Mouse (Mus musculus) forebrain, embryonic 15.5 days (tissue): ENCODE measurements around the gene Map3k12. TPM values are rescaled to one million over a fixed set of nuclear protein-coding genes. Genes with fewer than 3 reads are reported as not detected.

Experiments used
- ATAC-seq: fragments of 200-750 bp; cut with Nextera tagmentation; replicated peaks from 2 replicates; pipeline ENCODE4 v1.8.0; 2017; ENCODE audit warnings: mild to moderate bottlenecking, moderate TSS enrichment, moderate library complexity
- H3K27ac ChIP-seq: fragments of 300-500 bp; sonication (generic); replicated peaks from 2 replicates; pipeline ENCODE4 v1.5.1; 2015; ENCODE audit warnings: mild to moderate bottlenecking, inconsistent platforms
- H3K27me3 ChIP-seq: fragments of 300-500 bp; sonication (generic); 2 replicates; pipeline ENCODE4 v1.6.1; 2015; ENCODE audit warnings: inconsistent platforms
- H3K36me3 ChIP-seq: fragments of 300-500 bp; sonication (generic); 2 replicates; pipeline ENCODE4 v1.6.1; 2015; ENCODE audit warnings: mild to moderate bottlenecking, inconsistent platforms
- H3K4me1 ChIP-seq: fragments of 300-500 bp; sonication (generic); 2 replicates; pipeline ENCODE4 v1.6.1; 2015; ENCODE audit warnings: inconsistent platforms
- H3K4me2 ChIP-seq: fragments of 300-500 bp; sonication (generic); replicated peaks from 2 replicates; pipeline ENCODE4 v1.6.1; 2015; ENCODE audit warnings: mild to moderate bottlenecking, inconsistent platforms
- H3K4me3 ChIP-seq: fragments of 300-500 bp; sonication (generic); 2 replicates; pipeline ENCODE4 v1.5.1; 2015; ENCODE audit warnings: mild to moderate bottlenecking, inconsistent platforms
- H3K9ac ChIP-seq: fragments of 300-500 bp; sonication (generic); replicated peaks from 2 replicates; pipeline ENCODE4 v1.6.1; 2015; ENCODE audit warnings: mild to moderate bottlenecking, inconsistent platforms
- H3K9me3 ChIP-seq: fragments of 300-500 bp; sonication (generic); 2 replicates; pipeline ENCODE4 v1.6.1; 2016; ENCODE audit warnings: inconsistent platforms
- WGBS: fragments of 180-500 bp; shearing (Covaris S2); methylation state at CpG from one replicate; pipeline ENCODE4 v1.1.7; 2015; ENCODE audit warnings: mixed read lengths; 5-methylcytosine and 5-hydroxymethylcytosine counted together
- polyA plus RNA-seq: library from polyadenylated mRNA; unstranded; fragments of >200 nt; fragmentation: Nextera tagmentation; extraction: Ambion mirVana; gene quantifications from 2 replicates; pipeline ENCODE4 v1.2.1, GENCODE M21; 2015

Gene Map3k12
- polyA plus RNA-seq, 1 experiment from 2014 or later = 55.9 TPM

DNA sequence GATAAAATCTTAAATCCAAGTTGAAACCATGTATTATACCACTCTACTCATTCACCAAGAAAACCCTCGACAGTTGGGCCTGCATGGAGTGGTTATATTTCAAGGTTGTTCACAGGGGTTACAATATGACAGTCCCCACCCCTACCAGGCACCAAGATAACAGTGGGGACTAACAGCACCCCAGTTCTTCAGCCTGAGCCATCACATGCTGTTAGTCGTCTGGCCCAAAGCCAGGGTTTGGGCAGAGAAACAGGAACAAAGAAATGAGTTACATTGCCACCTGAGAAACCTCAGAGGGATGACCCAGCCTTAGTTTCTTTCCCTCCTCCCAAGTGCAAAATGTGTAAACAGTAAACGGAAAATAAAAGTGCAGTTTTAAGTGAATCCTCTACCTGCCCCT, 17.5 kb downstream of the Map3k12 start:
- 63% methylated on average over 3 of the region's 3 CpGs for WGBS
- no peak for ATAC-seq
- no peaks in the 10 kb centered on the region for H3K4me1 ChIP-seq
- peaks cover 91% of the 10 kb centered on the region for H3K36me3 ChIP-seq
- H3K27ac ChIP-seq = peak overlapping the region; percentile 31; the same call in 1 of the 2 replicates
- no peaks in the 10 kb centered on the region for H3K27me3 ChIP-seq
- no peak overlapping the region for H3K4me3 ChIP-seq
- no peaks in the 10 kb centered on the region for H3K9me3 ChIP-seq
- H3K4me2 ChIP-seq = no peak overlapping the region
- H3K9ac ChIP-seq = no peak overlapping the region

DNA sequence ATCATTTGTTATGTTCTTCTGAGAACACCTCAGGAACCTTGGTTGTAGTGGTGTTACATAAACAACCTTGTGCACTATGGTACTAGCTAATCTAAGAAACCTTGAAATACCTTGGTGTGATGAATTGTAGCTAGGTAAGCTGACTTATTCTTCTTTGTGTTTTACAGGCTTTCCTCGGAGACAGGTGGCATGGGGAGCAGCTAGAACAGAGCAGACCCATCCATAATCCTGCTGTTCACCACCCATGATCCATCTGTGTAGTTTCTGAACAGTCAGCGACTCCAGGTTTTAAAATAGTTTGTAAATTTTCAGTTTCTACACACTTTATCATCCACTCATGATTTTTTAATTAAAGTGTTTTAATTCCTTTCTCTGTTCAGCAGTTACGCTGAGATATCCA, 18.5 kb downstream of the Map3k12 start:
- Histone ChIP-seq H3K4me3 (no peak overlapping the region), H3K9ac (no peak overlapping the region), H3K27me3 (no peaks in the 10 kb centered on the region), H3K9me3 (no peaks in the 10 kb centered on the region), H3K4me2 (no peak overlapping the region), H3K36me3 (peaks cover 91% of the 10 kb centered on the region), H3K4me1 (no peaks in the 10 kb centered on the region), H3K27ac (no peak overlapping the region)
- 88% methylated on average over 3 of the region's 3 CpGs for WGBS
- ATAC-seq = no peak

DNA sequence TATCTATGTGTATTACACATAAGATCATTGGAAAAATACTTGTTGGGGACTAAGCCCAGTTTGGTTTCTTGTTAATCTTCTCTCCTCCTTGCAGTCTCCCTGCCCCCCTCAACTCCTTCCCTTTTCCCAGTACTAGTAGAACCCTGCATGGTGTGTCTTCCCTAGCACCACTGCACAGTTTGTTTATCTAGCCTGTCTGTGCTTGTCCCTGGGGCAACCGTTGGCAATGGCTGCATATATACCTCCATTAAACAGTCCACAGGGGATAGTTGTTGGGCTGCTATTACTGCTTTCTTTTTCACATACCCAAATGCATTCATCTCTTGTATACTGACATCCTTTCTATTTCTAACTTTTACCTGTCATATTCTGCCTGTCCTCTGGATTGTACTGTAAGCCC, 29.2 kb downstream of the Map3k12 start:
- WGBS = 90% methylated on average over 1 of the region's 1 CpGs
- no peak for ATAC-seq
- no peaks in the 10 kb centered on the region for H3K9me3 ChIP-seq
- H3K9ac ChIP-seq = no peak overlapping the region
- no peaks in the 10 kb centered on the region for H3K27me3 ChIP-seq
- no peak overlapping the region for H3K4me3 ChIP-seq
- no peaks in the 10 kb centered on the region for H3K4me1 ChIP-seq
- no peak overlapping the region for H3K27ac ChIP-seq
- no peak overlapping the region for H3K4me2 ChIP-seq
- H3K36me3 ChIP-seq = peaks cover 88% of the 10 kb centered on the region

DNA sequence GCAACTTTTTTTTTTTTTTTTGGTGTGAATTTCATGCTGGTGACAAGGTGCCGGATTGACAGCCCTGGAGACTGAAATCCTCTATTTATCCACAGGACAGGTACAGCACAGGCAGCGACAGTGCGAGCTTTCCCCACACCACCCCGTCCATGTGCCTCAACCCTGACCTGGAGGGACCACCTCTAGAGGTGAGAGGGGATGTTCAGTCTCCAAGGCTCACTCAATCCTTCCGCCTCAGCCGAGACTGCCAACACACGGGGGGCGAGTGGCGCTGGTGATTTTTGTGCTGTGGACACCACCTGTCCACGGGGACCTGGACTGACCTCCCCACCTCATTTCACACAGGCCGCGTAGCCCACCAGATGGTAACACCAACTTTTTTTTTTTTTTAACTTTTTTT, 31.0 kb downstream of the Map3k12 start:
- WGBS = 89% methylated on average over 12 of the region's 12 CpGs
- no peak overlapping the region for H3K4me3 ChIP-seq
- ATAC-seq = no peak
- H3K27me3 ChIP-seq = no peaks in the 10 kb centered on the region
- H3K9ac ChIP-seq = no peak overlapping the region
- H3K4me1 ChIP-seq = no peaks in the 10 kb centered on the region
- H3K9me3 ChIP-seq = no peaks in the 10 kb centered on the region
- H3K4me2 ChIP-seq = no peak overlapping the region
- H3K36me3 ChIP-seq = peaks cover 90% of the 10 kb centered on the region
- H3K27ac ChIP-seq = no peak overlapping the region

DNA sequence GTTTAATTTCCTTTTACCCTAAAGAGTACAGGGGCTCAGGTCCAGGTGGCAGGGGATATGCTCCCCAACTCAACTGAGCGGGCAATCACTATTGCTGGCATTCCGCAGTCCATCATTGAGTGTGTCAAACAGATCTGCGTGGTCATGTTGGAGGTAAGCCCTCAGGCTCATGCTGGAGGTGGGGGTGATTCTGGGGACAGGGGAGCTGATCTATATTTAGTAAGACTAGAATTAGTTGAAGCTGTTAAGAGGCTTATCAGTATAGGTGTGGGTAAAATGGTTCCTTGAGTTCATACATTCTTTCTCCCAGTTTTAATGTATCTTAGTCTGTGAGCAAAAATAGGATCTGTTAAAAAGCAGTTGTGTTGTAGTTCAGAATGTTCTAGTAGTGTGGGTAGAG, 33.7 kb downstream of the Map3k12 start:
- ATAC-seq = no peak
- Histone ChIP-seq H3K4me1 (no peaks in the 10 kb centered on the region), H3K36me3 (peaks cover 87% of the 10 kb centered on the region), H3K27me3 (no peaks in the 10 kb centered on the region), H3K4me2 (no peak overlapping the region), H3K9ac (no peak overlapping the region), H3K9me3 (no peaks in the 10 kb centered on the region), H3K27ac (no peak overlapping the region), H3K4me3 (no peak overlapping the region)
- 94% methylated on average over 3 of the region's 3 CpGs for WGBS

DNA sequence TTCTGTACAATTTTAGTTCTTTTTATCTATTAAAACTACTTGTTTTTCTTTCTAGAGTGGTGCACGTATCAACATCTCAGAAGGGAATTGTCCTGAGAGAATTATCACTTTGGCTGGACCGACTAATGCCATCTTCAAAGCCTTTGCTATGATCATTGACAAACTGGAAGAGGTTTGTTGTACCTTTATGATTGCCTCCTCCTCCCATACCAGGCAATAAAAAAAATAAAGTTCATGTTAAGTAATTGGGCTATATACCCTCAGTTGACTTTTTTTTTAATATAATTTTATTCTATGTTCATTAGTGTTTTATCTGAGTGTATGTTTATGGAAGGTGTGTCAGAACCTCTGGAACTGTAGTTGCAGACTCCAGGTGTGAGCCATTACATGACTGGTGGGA, 42.3 kb downstream of the Map3k12 start:
- Histone ChIP-seq H3K9ac (no peak overlapping the region), H3K27ac (no peak overlapping the region), H3K4me3 (no peak overlapping the region), H3K36me3 (peaks cover 56% of the 10 kb centered on the region), H3K9me3 (no peaks in the 10 kb centered on the region), H3K27me3 (no peaks in the 10 kb centered on the region), H3K4me2 (no peak overlapping the region), H3K4me1 (peaks cover 22% of the 10 kb centered on the region)
- WGBS = 91% methylated on average over 2 of the region's 2 CpGs
- no peak for ATAC-seq

DNA sequence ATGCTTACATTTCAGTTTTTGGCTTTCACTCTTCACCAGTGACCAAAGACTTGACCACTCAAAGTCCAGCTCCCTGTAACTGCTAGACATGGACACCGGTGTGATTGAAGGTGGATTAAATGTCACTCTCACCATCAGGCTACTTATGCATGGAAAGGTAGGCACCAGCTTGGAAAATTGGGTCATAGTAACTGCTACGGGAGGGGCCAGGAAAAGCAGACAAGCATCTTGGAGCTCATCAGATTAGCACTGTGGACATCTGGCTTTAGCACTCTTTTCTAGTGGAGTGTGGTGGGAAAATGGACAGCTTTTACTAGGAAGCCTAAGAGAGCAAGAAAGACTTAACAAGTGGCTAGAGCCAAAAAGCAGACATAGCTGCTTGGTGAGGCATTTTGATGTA, 43.6 kb downstream of the Map3k12 start:
- Histone ChIP-seq H3K9ac (no peak overlapping the region), H3K36me3 (peaks cover 45% of the 10 kb centered on the region), H3K4me2 (no peak overlapping the region), H3K27ac (no peak overlapping the region), H3K9me3 (no peaks in the 10 kb centered on the region), H3K4me1 (peaks cover 22% of the 10 kb centered on the region), H3K4me3 (no peak overlapping the region), H3K27me3 (no peaks in the 10 kb centered on the region)
- ATAC-seq = no peak
- WGBS = 66% methylated on average over 2 of the region's 2 CpGs

DNA sequence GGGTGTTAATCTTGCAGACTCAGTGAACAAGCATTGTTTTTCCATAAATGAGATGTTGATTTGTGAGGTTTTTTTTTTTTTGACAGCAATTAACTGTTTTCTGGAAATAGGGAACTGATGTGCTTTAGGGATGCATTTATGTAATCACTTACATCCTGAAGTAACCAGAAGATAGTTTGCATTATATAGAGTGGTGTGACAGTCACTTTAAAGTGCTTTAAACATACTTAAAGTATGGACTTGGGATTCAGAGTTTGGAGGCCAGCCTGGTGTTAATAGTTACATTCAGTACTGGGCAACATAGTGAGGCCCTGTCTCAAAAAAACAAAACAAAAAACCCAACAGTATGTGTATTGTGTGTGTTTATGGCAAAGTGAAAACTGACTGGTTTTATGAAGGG, 45.1 kb downstream of the Map3k12 start:
- H3K4me3 ChIP-seq = peak overlapping the region; percentile 75
- peak overlapping the region; percentile 68 for H3K4me2 ChIP-seq
- peaks cover 22% of the 10 kb centered on the region for H3K4me1 ChIP-seq
- peak overlapping the region; percentile 71; the same call in 1 of the 2 replicates for H3K9ac ChIP-seq
- no peaks in the 10 kb centered on the region for H3K9me3 ChIP-seq
- peaks cover 31% of the 10 kb centered on the region for H3K36me3 ChIP-seq
- no peak overlapping the region for H3K27ac ChIP-seq
- H3K27me3 ChIP-seq = no peaks in the 10 kb centered on the region
- ATAC-seq = no peak

DNA sequence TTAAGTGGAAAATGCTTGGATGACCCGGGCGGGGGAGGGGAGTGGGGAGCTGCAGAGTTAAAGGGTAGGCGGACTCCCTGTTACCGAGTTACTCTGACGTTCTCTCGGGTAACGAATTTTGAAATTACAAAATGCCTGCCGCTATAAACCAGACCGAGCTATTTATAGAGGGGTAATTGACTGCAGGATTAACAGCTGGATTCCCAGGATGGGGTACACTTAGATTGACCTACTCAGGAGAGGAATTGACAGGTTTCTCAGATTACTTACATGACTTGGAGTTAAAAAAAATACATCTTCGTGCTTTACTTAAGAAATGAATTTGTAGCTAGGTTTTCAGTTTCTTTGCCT, 45.6 kb downstream of the Map3k12 start:
- peaks cover 22% of the 10 kb centered on the region for H3K4me1 ChIP-seq
- peak overlapping the region; percentile 75 for H3K4me3 ChIP-seq
- peak overlapping the region; percentile 71 for H3K9ac ChIP-seq
- ATAC-seq = no peak
- peak overlapping the region; percentile 68 for H3K4me2 ChIP-seq
- H3K9me3 ChIP-seq = no peaks in the 10 kb centered on the region
- peaks cover 27% of the 10 kb centered on the region for H3K36me3 ChIP-seq
- H3K27ac ChIP-seq = peak overlapping the region; percentile 95
- H3K27me3 ChIP-seq = no peaks in the 10 kb centered on the region
- 2% methylated on average over 10 of the region's 10 CpGs for WGBS

DNA sequence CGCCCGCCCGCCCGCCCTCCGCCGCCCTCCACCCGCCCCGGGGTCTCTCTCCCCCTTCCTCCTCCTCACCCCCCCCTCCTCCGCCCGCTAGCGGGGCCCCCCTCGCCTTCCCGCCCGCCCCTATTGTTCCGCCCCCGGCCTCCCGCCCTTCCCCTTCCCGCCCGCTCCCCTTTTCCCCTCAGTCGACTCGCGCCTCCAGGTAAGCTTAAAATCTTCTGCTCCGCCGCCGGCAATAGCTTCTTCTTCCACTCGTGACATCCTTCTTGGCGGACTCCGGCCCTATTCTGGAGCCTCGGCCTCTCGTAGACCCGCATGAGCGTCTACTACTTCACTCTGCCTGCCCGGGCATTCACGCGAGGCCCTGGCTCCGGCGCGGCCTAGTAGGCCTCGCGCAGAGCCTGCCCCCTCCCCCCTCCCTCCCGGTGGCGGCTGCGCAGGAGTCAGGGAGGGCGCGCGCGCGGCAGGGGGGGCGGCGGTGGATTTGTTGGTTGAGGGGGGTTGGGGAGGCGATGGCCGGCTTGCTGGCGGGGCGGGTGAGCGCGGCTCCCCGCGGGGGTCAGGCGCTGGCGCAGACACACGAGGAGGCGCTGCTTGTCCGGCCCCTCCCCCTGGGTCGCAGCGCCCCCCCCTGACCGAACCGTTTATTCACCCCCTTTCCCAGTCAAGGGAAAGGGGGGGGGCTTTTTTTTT, 46.1 kb downstream of the Map3k12 start:
- ATAC-seq = peak; percentile 76
- H3K4me1 ChIP-seq = peaks cover 22% of the 10 kb centered on the region
- peak overlapping the region; percentile 75 for H3K4me3 ChIP-seq
- peak overlapping the region; percentile 71 for H3K9ac ChIP-seq
- peaks cover 21% of the 10 kb centered on the region for H3K36me3 ChIP-seq
- H3K27me3 ChIP-seq = no peaks in the 10 kb centered on the region
- H3K9me3 ChIP-seq = no peaks in the 10 kb centered on the region
- WGBS = 0% methylated on average over 40 of the region's 67 CpGs
- H3K4me2 ChIP-seq = peak overlapping the region; percentile 68
- peak overlapping the region; percentile 95 for H3K27ac ChIP-seq

DNA sequence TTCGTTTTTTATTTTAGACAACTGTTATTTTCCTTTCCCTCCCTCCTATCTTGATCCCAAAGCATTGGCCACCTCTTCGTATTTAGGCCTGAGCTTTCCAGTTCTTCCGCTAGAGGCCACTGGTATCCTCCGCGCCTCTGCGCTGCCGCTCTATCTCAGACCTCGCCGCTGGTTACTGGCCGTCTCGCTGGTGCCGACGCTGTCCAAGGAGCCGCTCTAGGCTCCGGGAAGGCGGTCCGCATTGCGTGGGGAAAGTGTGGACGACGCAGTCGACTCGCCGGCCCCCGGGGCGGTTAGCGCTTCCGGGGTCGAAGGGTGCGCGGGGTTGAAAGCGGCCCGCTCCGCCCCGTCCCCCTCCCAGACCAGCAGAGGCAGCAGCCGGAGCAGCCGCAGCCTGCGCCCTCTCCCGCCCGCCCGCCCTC, 46.7 kb downstream of the Map3k12 start, which contains the start of gene Pcbp2:
Gene Pcbp2 (plus strand): TSS at position 357 of the 422 bp plus-strand sequence.
- Histone ChIP-seq H3K27ac (peak within 1 kb of the TSS; percentile 95), H3K27me3 (no peaks in the 10 kb centered on the region), H3K4me3 (peak within 1 kb of the TSS; percentile 75), H3K36me3 (peaks cover 16% of the 10 kb centered on the region), H3K9me3 (no peaks in the 10 kb centered on the region), H3K4me1 (peaks cover 22% of the 10 kb centered on the region), H3K4me2 (peak within 1 kb of the TSS; percentile 68), H3K9ac (peak within 1 kb of the TSS; percentile 71)
- ATAC-seq = peak; percentile 99
- WGBS = under 1% methylated on average over 35 of the region's 40 CpGs

DNA sequence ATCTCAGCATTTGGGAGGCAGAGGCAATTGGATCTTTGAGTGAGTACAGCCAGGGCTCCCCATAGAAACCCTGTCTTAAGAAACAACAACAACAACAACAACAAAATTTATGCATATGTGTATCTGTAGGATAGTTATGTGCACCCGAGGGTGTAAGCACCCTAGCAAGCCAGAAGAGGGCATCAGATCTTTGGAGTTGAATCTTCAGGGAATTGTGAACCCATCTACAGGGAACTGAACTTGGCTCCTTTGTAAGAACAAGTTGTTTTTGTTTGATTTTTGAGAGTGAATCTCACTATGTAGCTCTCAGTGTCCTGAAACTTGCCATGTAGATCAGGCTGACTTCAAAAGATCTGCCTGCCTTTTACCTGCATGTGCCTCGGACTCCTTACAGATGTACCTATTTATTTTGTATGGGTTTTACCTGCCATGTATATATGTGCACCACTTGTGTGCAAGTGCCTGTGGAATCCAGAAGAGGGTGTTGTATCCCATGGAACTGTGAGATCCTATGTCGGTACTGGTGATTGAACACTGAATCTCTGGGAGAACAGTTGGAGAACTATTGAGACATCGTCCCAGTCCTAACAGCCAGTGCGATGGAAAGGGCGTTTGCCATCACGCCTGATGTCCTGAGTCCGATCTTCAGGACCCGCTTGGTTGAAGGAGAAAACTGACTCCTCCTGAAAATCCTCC, 48.0 kb downstream of the Map3k12 start:
- Histone ChIP-seq H3K36me3 (peaks cover 4% of the 10 kb centered on the region; the same call in 1 of the 2 replicates), H3K4me3 (no peak overlapping the region), H3K9me3 (no peaks in the 10 kb centered on the region), H3K9ac (no peak overlapping the region), H3K4me2 (no peak overlapping the region), H3K27me3 (no peaks in the 10 kb centered on the region), H3K27ac (no peak overlapping the region), H3K4me1 (peaks cover 22% of the 10 kb centered on the region)
- no peak for ATAC-seq
- WGBS = 97% methylated on average over 9 of the region's 9 CpGs
